Mouse (Mus musculus) ES-Bruce4 (cell line): ENCODE results near the gene Gp1ba. TPM values are rescaled to one million over a fixed set of nuclear protein-coding genes. Genes with fewer than 3 reads are reported as not detected.

Source experiments
- H3K27ac ChIP-seq: 2 replicates; pipeline ENCODE4 v1.5.1; 2012; ENCODE audit warnings: low read length, inconsistent platforms; ENCODE audit not compliant: insufficient read depth
- H3K27me3 ChIP-seq: 2 replicates; pipeline ENCODE4 v1.6.1; 2012; ENCODE audit warnings: mild to moderate bottlenecking, low read length, inconsistent platforms; ENCODE audit not compliant: control insufficient read depth, poor library complexity, insufficient read depth, severe bottlenecking
- H3K36me3 ChIP-seq: 2 replicates; pipeline ENCODE4 v1.6.1; 2012; ENCODE audit warnings: inconsistent platforms, mild to moderate bottlenecking, low read length, moderate library complexity; ENCODE audit not compliant: control insufficient read depth, poor library complexity, insufficient read depth, severe bottlenecking
- H3K4me1 ChIP-seq: one replicate; pipeline ENCODE4 v1.8.1; 2011; ENCODE audit warnings: low read length; ENCODE audit not compliant: control insufficient read depth, insufficient read depth
- H3K4me3 ChIP-seq: 2 replicates; pipeline ENCODE4 v1.5.1; 2011; ENCODE audit warnings: low read depth, mild to moderate bottlenecking, low read length
- H3K9ac ChIP-seq: 2 replicates; pipeline ENCODE4 v1.6.1; 2012; ENCODE audit warnings: low read depth, mild to moderate bottlenecking, inconsistent platforms; ENCODE audit not compliant: poor library complexity, severe bottlenecking
- H3K9me3 ChIP-seq: replicated peaks from 2 replicates; pipeline ENCODE4 v1.6.1; 2012; ENCODE audit warnings: mild to moderate bottlenecking, low read length, inconsistent platforms; ENCODE audit not compliant: control insufficient read depth, poor library complexity, insufficient read depth, severe bottlenecking
- CTCF ChIP-seq: IDR thresholded peaks from one replicate; pipeline ENCODE4 v1.8.1; 2011; ENCODE audit warnings: low read depth, low read length
- EP300 ChIP-seq: IDR thresholded peaks from 2 replicates; pipeline ENCODE4 v1.6.1; 2011; ENCODE audit warnings: low read depth, low read length; ENCODE audit not compliant: insufficient read depth
- POLR2A ChIP-seq: IDR thresholded peaks from one replicate; pipeline ENCODE4 v1.8.1; 2011; ENCODE audit warnings: low read length; ENCODE audit not compliant: insufficient read depth
- polyA plus RNA-seq: library from polyadenylated mRNA; stranded (reverse); fragments of >200 nt; gene quantifications from 2 replicates; pipeline ENCODE4 v1.2.4, GENCODE M21; 2011; ENCODE audit warnings: low read depth; ENCODE audit not compliant: missing spikeins, insufficient read depth, insufficient read length

The Gp1ba gene
- polyA plus RNA-seq, 1 experiment, result not detected

DNA sequence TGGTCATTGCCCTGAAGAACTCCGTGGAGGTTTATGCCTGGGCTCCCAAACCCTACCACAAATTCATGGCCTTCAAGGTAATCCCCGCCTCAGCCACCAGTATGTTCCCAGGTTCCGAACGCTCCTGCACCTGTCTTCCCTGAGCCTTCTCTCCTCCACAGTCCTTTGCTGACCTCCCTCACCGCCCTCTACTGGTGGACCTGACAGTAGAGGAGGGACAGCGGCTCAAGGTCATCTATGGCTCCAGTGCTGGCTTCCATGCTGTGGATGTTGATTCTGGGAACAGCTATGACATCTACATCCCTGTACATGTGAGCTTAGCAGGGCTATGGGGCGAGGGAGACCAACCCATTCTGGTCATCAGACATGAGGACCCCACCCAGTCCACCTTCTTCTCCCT is 26.4 kb upstream of the Gp1ba start:
- TF ChIP-seq EP300, result no peak
- peak; percentile 32 for TF ChIP-seq CTCF
- TF ChIP-seq POLR2A, result no peak
- Histone ChIP-seq H3K36me3 (peaks cover 7% of the 10 kb centered on the region; the same call in 1 of the 2 replicates), H3K4me3 (no peak overlapping the region), H3K27ac (no peak overlapping the region), H3K9me3 (no peaks in the 10 kb centered on the region), H3K9ac (no peak overlapping the region), H3K27me3 (no peaks in the 10 kb centered on the region), H3K4me1 (no peaks in the 10 kb centered on the region)

- no peak overlapping the region for H3K27ac ChIP-seq
These were observed 23.8 kb upstream of the Gp1ba start for GRCm38 (mm10) chr11:70615074-70615473.

DNA sequence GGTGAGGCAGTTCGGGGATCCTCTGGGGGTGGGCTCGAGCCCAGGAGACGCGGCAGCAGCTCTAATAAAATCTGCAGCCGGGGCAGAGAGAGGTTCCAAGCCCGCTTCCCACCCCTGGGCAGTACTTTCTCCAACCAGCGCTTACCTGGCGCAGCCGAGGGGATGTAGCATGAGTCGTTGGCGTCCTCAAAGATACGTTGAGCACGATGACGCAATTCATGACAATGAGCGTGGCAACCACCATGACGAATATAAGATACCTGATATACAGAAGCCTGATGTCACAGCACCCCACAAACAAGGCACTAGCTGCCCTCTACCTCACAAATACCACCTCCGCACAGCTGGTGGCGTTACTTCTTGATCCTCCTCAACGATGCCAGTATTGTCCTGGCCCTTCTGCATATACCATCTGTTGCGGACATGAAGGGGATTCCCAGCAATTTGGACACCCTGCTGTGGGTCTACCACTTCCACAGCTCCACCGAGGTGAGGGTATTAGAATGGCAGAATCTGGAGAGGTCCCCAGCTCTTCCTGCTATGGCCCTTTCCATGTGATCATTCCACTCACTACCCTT is 23.3 kb upstream of the Gp1ba start, which contains the start of gene 4930544D05Rik:
4930544D05Rik (plus strand) TSS at position 333 of the 578 bp plus-strand sequence.
- no peaks in the 10 kb centered on the region for H3K9me3 ChIP-seq
- H3K27ac ChIP-seq, result no peak within 1 kb of the TSS
- no peaks in the 10 kb centered on the region for H3K27me3 ChIP-seq
- peak within 1 kb of the TSS; percentile 32 for H3K9ac ChIP-seq
- H3K36me3 ChIP-seq, result peaks cover 7% of the 10 kb centered on the region; the same call in 1 of the 2 replicates
- TF ChIP-seq POLR2A, result no peak
- no peak for TF ChIP-seq EP300
- TF ChIP-seq CTCF, result no peak
- peak within 1 kb of the TSS; percentile 71 for H3K4me3 ChIP-seq
- H3K4me1 ChIP-seq, result no peaks in the 10 kb centered on the region

More at GRCm38 (mm10) chr11:70615074-70615473, 23.8 kb upstream of the Gp1ba start:
- no peaks in the 10 kb centered on the region for H3K4me1 ChIP-seq
- H3K9ac ChIP-seq, result peak overlapping the region; percentile 32
- H3K36me3 ChIP-seq, result peaks cover 7% of the 10 kb centered on the region; the same call in 1 of the 2 replicates
- H3K4me3 ChIP-seq, result peak overlapping the region; percentile 71
- no peaks in the 10 kb centered on the region for H3K9me3 ChIP-seq
- H3K27me3 ChIP-seq, result no peaks in the 10 kb centered on the region
- TF ChIP-seq EP300 (no peak), POLR2A (peak; percentile 56)

GRCm38 (mm10) chr11:70619101-70619500 is 19.8 kb upstream of the Gp1ba start, which contains the start of gene Chrne:
Chrne (minus strand) TSS chr11:70619216.
- no peak within 1 kb of the TSS for H3K27ac ChIP-seq
- no peaks in the 10 kb centered on the region for H3K36me3 ChIP-seq
- TF ChIP-seq CTCF (no peak), POLR2A (no peak), EP300 (no peak)
- H3K4me3 ChIP-seq, result no peak within 1 kb of the TSS
- H3K4me1 ChIP-seq, result no peaks in the 10 kb centered on the region
- no peak within 1 kb of the TSS for H3K9ac ChIP-seq
- no peaks in the 10 kb centered on the region for H3K9me3 ChIP-seq
- no peaks in the 10 kb centered on the region for H3K27me3 ChIP-seq

DNA sequence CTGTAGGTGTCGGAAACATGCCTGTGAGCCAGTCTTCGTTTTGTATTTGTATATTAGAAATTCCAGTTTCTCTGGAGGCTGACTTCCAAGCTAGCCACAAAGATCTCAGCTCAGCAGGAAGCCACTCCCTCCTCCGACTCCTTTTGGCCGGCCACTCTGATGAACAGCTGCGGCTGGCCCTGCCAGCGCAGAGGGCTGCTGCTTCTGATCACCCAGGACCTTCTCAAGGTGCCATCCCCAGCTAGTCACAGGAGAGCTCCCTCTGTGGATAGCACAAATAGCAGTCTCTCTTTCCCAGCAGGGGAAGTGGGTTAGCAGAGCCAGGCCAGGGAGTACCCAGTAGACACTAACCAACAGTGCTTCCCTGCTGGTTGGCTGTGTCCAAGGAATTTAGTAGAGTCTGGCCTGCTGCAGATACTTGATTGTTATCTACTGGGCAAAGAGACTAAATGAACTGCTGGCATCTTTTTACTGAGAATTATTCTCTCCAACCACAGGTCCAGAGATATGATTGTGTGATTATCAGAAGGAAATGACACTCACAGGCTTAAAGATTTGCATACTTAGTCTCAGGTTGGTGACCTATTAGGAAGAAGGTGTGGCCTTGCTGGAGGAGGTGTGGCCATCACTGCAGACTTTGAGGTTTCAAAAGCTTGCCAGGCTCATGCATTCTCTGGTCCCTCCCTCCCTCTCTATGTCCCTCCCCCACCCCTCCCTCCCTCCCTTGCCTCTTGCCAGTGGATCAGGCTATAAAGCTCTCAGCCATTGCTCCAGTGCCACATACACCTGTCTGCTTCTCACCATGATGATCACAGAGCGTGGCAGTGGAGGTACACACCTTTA is 16.7 kb upstream of the Gp1ba start:
- no peaks in the 10 kb centered on the region for H3K9me3 ChIP-seq
- H3K4me1 ChIP-seq, result peaks cover 3% of the 10 kb centered on the region
- H3K4me3 ChIP-seq, result no peak overlapping the region
- H3K27ac ChIP-seq, result no peak overlapping the region
- no peak for TF ChIP-seq EP300
- TF ChIP-seq POLR2A, result no peak
- no peak for TF ChIP-seq CTCF
- H3K9ac ChIP-seq, result no peak overlapping the region
- H3K36me3 ChIP-seq, result no peaks in the 10 kb centered on the region
- H3K27me3 ChIP-seq, result no peaks in the 10 kb centered on the region
